Mouse (Mus musculus) cortical plate, adult 2 months (tissue): ENCODE measurements around the gene Akap3.

Source experiments
- CTCF ChIP-seq: fragments of 200-500 bp; IDR thresholded peaks from 2 replicates; pipeline ENCODE4 v1.5.1; 2011; ENCODE audit warnings: mild to moderate bottlenecking, control low read depth, low read length; ENCODE audit not compliant: insufficient read depth; ENCODE audit errors: extremely low read depth
- POLR2A ChIP-seq: fragments of 200-500 bp; IDR thresholded peaks from 2 replicates; pipeline ENCODE4 v1.6.1; 2011; ENCODE audit warnings: mild to moderate bottlenecking, low read length, control low read depth; ENCODE audit not compliant: insufficient read depth; ENCODE audit errors: extremely low read depth

DNA sequence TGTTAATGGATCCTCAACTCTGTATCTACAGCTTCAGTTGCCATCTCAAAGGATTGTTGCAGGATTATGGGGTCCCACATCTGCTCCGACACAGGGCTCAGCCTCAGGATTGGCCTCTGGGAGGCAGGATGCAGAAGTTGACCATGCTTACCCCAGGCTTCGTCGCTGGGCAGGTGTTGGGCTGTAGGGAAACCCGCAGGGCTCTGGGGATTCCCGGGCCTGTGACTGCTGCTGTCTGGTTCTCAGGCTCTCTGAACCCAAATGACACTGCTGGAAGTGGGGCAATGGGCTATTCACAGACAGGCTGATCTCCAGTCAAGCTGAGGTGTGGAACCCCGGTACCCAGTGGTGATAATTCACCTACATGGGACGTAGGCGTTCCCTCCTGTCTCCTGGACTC is 36.6 kb upstream of the Akap3 start:
- TF ChIP-seq CTCF (no peak), POLR2A (no peak)
